Mouse (Mus musculus) ES-E14 (cell line): Measurements from ENCODE around the gene Spon1. TPM values are rescaled to one million over a fixed set of nuclear protein-coding genes. Genes with fewer than 3 reads are reported as not detected.

Source experiments
- DNase-seq: peaks from one replicate; pipeline ENCODE4 v3.0.0-alpha.2; 2013; ENCODE audit warnings: low read depth, low spot score
- H3K27ac ChIP-seq: 2 replicates; pipeline ENCODE4 v1.5.1; 2012; ENCODE audit warnings: low read depth, mild to moderate bottlenecking, low read length, moderate library complexity, mixed read lengths; ENCODE audit not compliant: poor library complexity, insufficient read depth, severe bottlenecking
- H3K36me3 ChIP-seq: 2 replicates; pipeline ENCODE4 v1.6.1; 2012; ENCODE audit warnings: mild to moderate bottlenecking, low read length, moderate library complexity, mixed read lengths; ENCODE audit not compliant: control insufficient read depth, poor library complexity, insufficient read depth, severe bottlenecking
- H3K4me1 ChIP-seq, 2 experiments: fragments of 150-350 bp in 1 of 2; sonication (generic) in 1 of 2; 2 replicates each; pipeline ENCODE4 v1.6.1; 2012; ENCODE audit warnings: low read length in 2 of 2, mild to moderate bottlenecking in 1 of 2, mixed read lengths in 1 of 2; ENCODE audit not compliant: control insufficient read depth in 2 of 2, insufficient read depth in 2 of 2, poor library complexity in 1 of 2
- H3K4me3 ChIP-seq, 2 experiments: fragments of 150-350 bp in 1 of 2; sonication (generic) in 1 of 2; 2 replicates each; pipeline ENCODE4 v1.5.1; 2012; ENCODE audit warnings: low read length in 2 of 2, low read depth in 1 of 2, mild to moderate bottlenecking in 1 of 2, mixed read lengths in 1 of 2; ENCODE audit not compliant: insufficient read depth in 1 of 2, poor library complexity in 1 of 2, severe bottlenecking in 1 of 2
- H3K9ac ChIP-seq: 2 replicates; pipeline ENCODE4 v1.6.1; 2012; ENCODE audit warnings: low read depth, mild to moderate bottlenecking, low read length, mixed read lengths; ENCODE audit not compliant: poor library complexity, insufficient read depth, severe bottlenecking
- H3K9me3 ChIP-seq: fragments of 150-350 bp; sonication (generic); 2 replicates; pipeline ENCODE4 v1.6.1; 2012; ENCODE audit warnings: low read depth, mild to moderate bottlenecking, low read length; ENCODE audit not compliant: control insufficient read depth, insufficient read depth
- CHD2 ChIP-seq: IDR thresholded peaks from 2 replicates; pipeline ENCODE4 v1.6.1; 2014; ENCODE audit warnings: mild to moderate bottlenecking, low read depth, low read length, inconsistent platforms
- HCFC1 ChIP-seq: IDR thresholded peaks from 2 replicates; pipeline ENCODE4 v1.6.1; 2012; ENCODE audit warnings: low read length, inconsistent platforms, borderline replicate concordance; ENCODE audit not compliant: insufficient read depth
- MAFK ChIP-seq: IDR thresholded peaks from 2 replicates; pipeline ENCODE4 v1.6.1; 2014; ENCODE audit warnings: mild to moderate bottlenecking, low read depth, low read length, inconsistent platforms; ENCODE audit not compliant: insufficient read depth
- ZC3H11A ChIP-seq: IDR thresholded peaks from 2 replicates; pipeline ENCODE4 v1.6.1; 2012; ENCODE audit warnings: low read depth, mild to moderate bottlenecking, inconsistent platforms, low read length, borderline replicate concordance
- ZNF384 ChIP-seq: IDR thresholded peaks from 2 replicates; pipeline ENCODE4 v1.6.1; 2012; ENCODE audit warnings: low read depth, low read length, inconsistent platforms
- in situ Hi-C, 2 experiments: fragments of 600-800 bp; cut with MboI; formaldehyde crosslinking; loops; one replicate each; pipeline ENCODE4 v1.15.1; 2025; ENCODE audit warnings: low sequenced_read_pairs in 2 of 2, inconsistent platforms in 1 of 2; ENCODE audit not compliant: unreplicated experiment in 2 of 2
- total RNA-seq: library from RNA; depleted of rRNA; stranded (reverse); fragments of 300-350 nt; gene quantifications from 2 replicates; pipeline ENCODE4 v1.2.3, GENCODE M21; 2012

The Spon1 gene
- total RNA-seq, 1 experiment = 0.13 TPM

- Histone ChIP-seq H3K27ac (no peak overlapping the region), H3K36me3 (no peaks in the 10 kb centered on the region), H3K9ac (no peak overlapping the region), H3K4me3 (no peak overlapping the region), H3K9me3 (no peaks in the 10 kb centered on the region), H3K4me1 (no peaks in the 10 kb centered on the region)
- in situ Hi-C loops = no loop called here
- no peak for TF ChIP-seq ZC3H11A
- TF ChIP-seq MAFK = no peak
- TF ChIP-seq ZNF384 = no peak
- no peak for TF ChIP-seq HCFC1
- TF ChIP-seq CHD2 = no peak
- DNase-seq = no peak
Observed at GRCm38 (mm10) chr7:113903127-113903827, 137.5 kb downstream of the Spon1 start.

- in situ Hi-C loops = no loop called here
- 0 out of 4 replicates have a peak, but pooled peaks cover 0 to 2% of the 10 kb centered on the region in 2 experiments for H3K4me1 ChIP-seq
- no peak overlapping the region for H3K4me3 ChIP-seq
- H3K36me3 ChIP-seq = no peaks in the 10 kb centered on the region
- no peak overlapping the region for H3K9ac ChIP-seq
- H3K9me3 ChIP-seq = no peaks in the 10 kb centered on the region
- no peak overlapping the region for H3K27ac ChIP-seq
- no peak for TF ChIP-seq CHD2
- no peak for TF ChIP-seq HCFC1
- no peak for TF ChIP-seq ZNF384
- no peak for TF ChIP-seq ZC3H11A
- TF ChIP-seq MAFK = no peak
- DNase-seq = no peak
Observed at GRCm38 (mm10) chr7:113903939-113904338, 138.1 kb downstream of the Spon1 start.

GRCm38 (mm10) chr7:113904348-113904895 lies 138.6 kb downstream of the Spon1 start:
- no peak for DNase-seq
- Histone ChIP-seq H3K36me3 (no peaks in the 10 kb centered on the region), H3K27ac (no peak overlapping the region), H3K9ac (no peak overlapping the region), H3K4me1 (0 out of 4 replicates have a peak, but pooled peaks cover 0 to 2% of the 10 kb centered on the region in 2 experiments), H3K9me3 (no peaks in the 10 kb centered on the region), H3K4me3 (no peak overlapping the region)
- TF ChIP-seq HCFC1 (no peak), ZC3H11A (no peak)
- in situ Hi-C loops = no loop called here

GRCm38 (mm10) chr7:113909161-113909825 lies 143.5 kb downstream of the Spon1 start:
- no peak overlapping the region for H3K27ac ChIP-seq
- no peak overlapping the region for H3K9ac ChIP-seq
- no peak for DNase-seq
- peaks cover 2 to 3% of the 10 kb centered on the region in 2 experiments; a peak in 1 of 4 replicates for H3K4me1 ChIP-seq
- H3K36me3 ChIP-seq = no peaks in the 10 kb centered on the region
- in situ Hi-C loops = no loop called here
- no peak overlapping the region for H3K4me3 ChIP-seq
- H3K9me3 ChIP-seq = no peaks in the 10 kb centered on the region
- TF ChIP-seq HCFC1 = no peak
- no peak for TF ChIP-seq CHD2
- no peak for TF ChIP-seq ZNF384
- TF ChIP-seq MAFK = no peak
- no peak for TF ChIP-seq ZC3H11A
